11 mouse cellular contexts compared by ENCODE assay signal in genomic region chr15:12136371-12136770, GRCm38 (mm10). TPM values are rescaled to one million over a fixed set of nuclear protein-coding genes. Genes with fewer than 3 reads are reported as not detected.
A peak's percentile ranks its signal among the peaks of the same experiment; 100 is the strongest.
DNase-seq lines count a peak whose midpoint lies in the region; ATAC-seq lines count a peak whose summit lies in the region.
"Had no signal": no experiment of that assay in that cellular context is flagged by ENCODE, and none has a peak within 500 bp of the region (broad histone marks: within the 10 kb centered on the region; RNA-seq: fewer than 3 reads in every experiment).

No protein-coding gene starts in this region.

- ATAC-seq in limb, embryonic 12.5 days (ENCODE audit: insufficient number of reproducible peaks, insufficient read depth, low FRiP score, low TSS enrichment, low read depth), result 0 out of 2 replicates have a peak, but pooled peaks have one; percentile 42
- ATAC-seq in activated CD4-positive, CD25-positive, alpha-beta regulatory T cell, adult 4 months, result peak; percentile 70
- peak; percentile 80 for ATAC-seq in inflammation-experienced regulatory T-cells, adult 6 months

- H3K9ac ChIP-seq in limb, embryonic 12.5 days (replicated peaks), result no peak overlapping the region
- H3K9ac ChIP-seq: heart, embryonic 15.5 days had no signal

- no peak overlapping the region for H3K4me3 ChIP-seq in limb, embryonic 12.5 days (replicated peaks)
- H3K4me3 ChIP-seq in limb, embryonic 10.5 days, result no peak overlapping the region
- H3K4me3 ChIP-seq: heart, embryonic 15.5 days had no signal

- 87% methylated on average over 6 of the region's 6 CpGs for WGBS in limb, embryonic 12.5 days
- WGBS in limb, embryonic 10.5 days, result 90% methylated on average over 6 of the region's 6 CpGs

- H3K27ac ChIP-seq in limb, embryonic 12.5 days, result no peak overlapping the region
- H3K27ac ChIP-seq in limb, embryonic 10.5 days, result no peak overlapping the region
- H3K27ac ChIP-seq: heart, embryonic 15.5 days had no signal

- H3K27me3 ChIP-seq in limb, embryonic 12.5 days, result no peaks in the 10 kb centered on the region
- H3K27me3 ChIP-seq in limb, embryonic 10.5 days (ENCODE audit: low read depth, poor library complexity, severe bottlenecking), result no peaks in the 10 kb centered on the region
- H3K27me3 ChIP-seq: heart, embryonic 15.5 days had no signal

- H3K4me2 ChIP-seq in limb, embryonic 12.5 days, result no peak overlapping the region
- H3K4me2 ChIP-seq: heart, embryonic 15.5 days had no signal

- no peaks in the 10 kb centered on the region for H3K9me3 ChIP-seq in limb, embryonic 12.5 days
- no peaks in the 10 kb centered on the region for H3K9me3 ChIP-seq in limb, embryonic 10.5 days (replicated peaks)
- H3K9me3 ChIP-seq: heart, embryonic 15.5 days had no signal

- DNase-seq in limb, embryonic 10.5 days (ENCODE audit: low spot score), result no peak
- peak; percentile 56 for DNase-seq in A20 (ENCODE audit: low read depth, low spot score)
- no peak for DNase-seq in right cerebral cortex, postnatal 4 days
- DNase-seq in ovary, postnatal 36 days (ENCODE audit: low spot score), result no peak
- DNase-seq: cerebellum, postnatal 10 days; kidney, postnatal 14 days; right cerebral cortex, postnatal 14 days had no signal

- peaks cover 42% of the 10 kb centered on the region for H3K36me3 ChIP-seq in limb, embryonic 12.5 days
- peaks cover 59% of the 10 kb centered on the region for H3K36me3 ChIP-seq in limb, embryonic 10.5 days

- H3K4me1 ChIP-seq in limb, embryonic 12.5 days (replicated peaks), result no peaks in the 10 kb centered on the region
- H3K4me1 ChIP-seq in limb, embryonic 10.5 days, result no peaks in the 10 kb centered on the region

RNA-seq across cellular contexts. Expression of gene Zfr, which starts 18.7 kb away (rescaled TPM):
- 113 and 121 TPM in 2 replicates for polyA plus RNA-seq in limb, embryonic 12.5 days (2016; fragmentation: Nextera tagmentation; extraction: Ambion mirVana)
- polyA plus RNA-seq in limb, embryonic 10.5 days (2016; fragmentation: Nextera tagmentation; extraction: Ambion mirVana), result 120 and 126 TPM in 2 replicates
- 100 to 1,000 TPM; 168 to 169 TPM for polyA plus RNA-seq in activated CD4-positive, CD25-positive, alpha-beta regulatory T cell, adult 4 months (2017; shearing (Covaris generic))
- polyA plus RNA-seq in inflammation-experienced regulatory T-cells, adult 6 months (2017; shearing (Covaris generic)), result 100 to 1,000 TPM; 159 to 229 (median 184) TPM
